Mouse (Mus musculus): ENCODE results near the gene Tada2b.

DNA sequence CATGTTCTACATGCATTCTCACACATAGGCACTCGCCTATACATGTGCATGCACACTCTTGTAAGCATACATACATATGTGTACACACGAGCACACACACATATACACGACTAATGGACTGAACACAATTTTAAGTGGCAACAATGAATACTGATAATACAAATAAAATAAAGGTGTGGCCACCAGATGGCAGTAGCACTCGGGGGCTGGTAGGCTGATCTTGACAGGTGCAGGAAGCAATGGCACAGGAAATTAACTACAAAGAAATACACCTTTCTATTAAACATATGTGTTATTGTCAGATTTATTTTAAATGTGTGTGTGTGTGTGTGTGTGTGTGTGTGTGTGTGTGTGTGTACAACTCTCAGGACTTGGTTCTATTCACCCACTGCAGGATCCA is 25.2 kb downstream of the Tada2b start:
- TF ChIP-seq POLR2A (IDR thresholded peaks at IDR 0.05; ENCODE audit: low read depth, low read length) (no peak), CTCF (conservative IDR thresholded peaks at IDR 0.05; ENCODE audit: insufficient read depth, insufficient read length, low read depth, low read length) (peak; percentile 76)

Measured in kidney, adult 2 months (tissue).